Mouse (Mus musculus) kidney, adult 10 weeks (tissue): ENCODE data around the gene Alkbh3. TPM values are rescaled to one million over a fixed set of nuclear protein-coding genes. Genes with fewer than 3 reads are reported as not detected.

ENCODE experiments used
- polyA plus RNA-seq: library from polyadenylated mRNA; stranded (reverse); fragments of 350-450 nt; fragmentation: Illumina TruSeq; extraction: RNeasy Lipid Tissue Mini Kit (QIAGEN cat#74804); gene quantifications from one replicate; pipeline ENCODE4 v1.2.3, GENCODE M21; 2014; ENCODE audit warnings: low read depth, low replicate concordance

Alkbh3 gene
- 18.3 TPM for polyA plus RNA-seq

GRCm38 (mm10) chr2:94010335-94011291 lies at the start of gene Alkbh3:
Gene Alkbh3 (minus strand): TSS chr2:94010807.

GRCm38 (mm10) chr2:93996254-93996653 lies 14.4 kb downstream of the Alkbh3 start, which contains the start of gene Gm27027:
Gene Gm27027 (minus strand): TSS chr2:93996354.

GRCm38 (mm10) chr2:93956908-93957784 lies 53.5 kb downstream of the Alkbh3 start, which contains the start of gene Gm13889:
Gene Gm13889 (minus strand): TSS chr2:93957201.

Other genes with a start within 250 kb of the Alkbh3 start
- 25.3 TPM for gene Ext2, start 188.2 kb downstream of the Alkbh3 start, polyA plus RNA-seq
- gene Accs, start 160.9 kb downstream of the Alkbh3 start, polyA plus RNA-seq, result 2.2 TPM
- gene Accsl, start 141.7 kb downstream of the Alkbh3 start, polyA plus RNA-seq, result not detected
- gene Gm13889, start 53.6 kb downstream of the Alkbh3 start, polyA plus RNA-seq, result not detected
- gene Gm27027, start 14.5 kb downstream of the Alkbh3 start, polyA plus RNA-seq, result not detected
- 207 TPM for gene Hsd17b12, start 147.2 kb upstream of the Alkbh3 start, polyA plus RNA-seq